Mouse (Mus musculus): ENCODE measurements around the gene Obsl1. TPM values are rescaled to one million over a fixed set of nuclear protein-coding genes. Genes with fewer than 3 reads are reported as not detected.

Gene Obsl1
- polyA plus RNA-seq, 1 experiment from 2014 or later, result 17.9 TPM

- 78% methylated on average over 17 of the region's 17 CpGs for WGBS
- H3K36me3 ChIP-seq (ENCODE audit: control insufficient read depth, insufficient read depth, low read length), result no peaks in the 10 kb centered on the region
- no peaks in the 10 kb centered on the region for H3K4me1 ChIP-seq (replicated peaks; ENCODE audit: control insufficient read depth, insufficient read depth)
- ATAC-seq (ENCODE audit: low FRiP score, low TSS enrichment) (no peak), DNase-seq (ENCODE audit: low spot score) (no peak)
- no peak overlapping the region for H3K4me2 ChIP-seq (replicated peaks; ENCODE audit: low read depth)
- no peaks in the 10 kb centered on the region for H3K27me3 ChIP-seq (ENCODE audit: control insufficient read depth, insufficient read depth, low read length)
- no peak overlapping the region for H3K9ac ChIP-seq (ENCODE audit: low read length)
- no peaks in the 10 kb centered on the region for H3K9me3 ChIP-seq (ENCODE audit: control insufficient read depth, low read length)
- no peak overlapping the region for H3K27ac ChIP-seq (replicated peaks)
- no peak for TF ChIP-seq EP300 (optimal IDR thresholded peaks at IDR 0.05)
- no peak for TF ChIP-seq CTCF (IDR thresholded peaks at IDR 0.05; ENCODE audit: low read depth)
- no peak overlapping the region for H3K4me3 ChIP-seq (ENCODE audit: low read depth, low read length)
These were observed 36.9 kb downstream of the Obsl1 start for GRCm38 (mm10) chr1:75469287-75469825.

- 7% methylated on average over 14 of the region's 14 CpGs for WGBS
- Histone ChIP-seq H3K27ac (replicated peaks) (no peak overlapping the region), H3K36me3 (ENCODE audit: control insufficient read depth, insufficient read depth, low read length) (no peaks in the 10 kb centered on the region), H3K9ac (ENCODE audit: low read length) (no peak overlapping the region), H3K9me3 (ENCODE audit: control insufficient read depth, low read length) (no peaks in the 10 kb centered on the region), H3K4me1 (replicated peaks; ENCODE audit: control insufficient read depth, insufficient read depth) (no peaks in the 10 kb centered on the region), H3K4me2 (replicated peaks; ENCODE audit: low read depth) (0 out of 2 replicates have a peak overlapping the region, but pooled peaks have one; percentile 17), H3K27me3 (ENCODE audit: control insufficient read depth, insufficient read depth, low read length) (no peaks in the 10 kb centered on the region), H3K4me3 (ENCODE audit: low read depth, low read length) (no peak overlapping the region)
- DNase-seq (ENCODE audit: low spot score) (peak; percentile 84), ATAC-seq (ENCODE audit: low FRiP score, low TSS enrichment) (peak; percentile 76)
- TF ChIP-seq CTCF (IDR thresholded peaks at IDR 0.05; ENCODE audit: low read depth) (peak; percentile 96), EP300 (optimal IDR thresholded peaks at IDR 0.05) (no peak)
These were observed 38.9 kb downstream of the Obsl1 start for GRCm38 (mm10) chr1:75467215-75467927.

- no peak for DNase-seq (ENCODE audit: low spot score)
- Histone ChIP-seq H3K27me3 (ENCODE audit: control insufficient read depth, insufficient read depth, low read length) (no peaks in the 10 kb centered on the region), H3K4me1 (replicated peaks; ENCODE audit: control insufficient read depth, insufficient read depth) (0 out of 2 replicates have a peak, but pooled peaks cover 3% of the 10 kb centered on the region), H3K9ac (ENCODE audit: low read length) (no peak overlapping the region), H3K27ac (replicated peaks) (no peak overlapping the region), H3K9me3 (ENCODE audit: control insufficient read depth, low read length) (no peaks in the 10 kb centered on the region), H3K4me2 (replicated peaks; ENCODE audit: low read depth) (no peak overlapping the region), H3K4me3 (ENCODE audit: low read depth, low read length) (no peak overlapping the region), H3K36me3 (ENCODE audit: control insufficient read depth, insufficient read depth, low read length) (no peaks in the 10 kb centered on the region)
- TF ChIP-seq CTCF (IDR thresholded peaks at IDR 0.05; ENCODE audit: low read depth) (no peak), EP300 (optimal IDR thresholded peaks at IDR 0.05) (no peak)
- ATAC-seq (ENCODE audit: low FRiP score, low TSS enrichment), result no peak
- 82% methylated on average over 5 of the region's 5 CpGs for WGBS
These were observed 42.5 kb downstream of the Obsl1 start for GRCm38 (mm10) chr1:75463652-75464204.

- TF ChIP-seq EP300 (optimal IDR thresholded peaks at IDR 0.05) (no peak), CTCF (IDR thresholded peaks at IDR 0.05; ENCODE audit: low read depth) (no peak)
- Histone ChIP-seq H3K27me3 (ENCODE audit: control insufficient read depth, insufficient read depth, low read length) (no peaks in the 10 kb centered on the region), H3K36me3 (ENCODE audit: control insufficient read depth, insufficient read depth, low read length) (no peaks in the 10 kb centered on the region), H3K4me2 (replicated peaks; ENCODE audit: low read depth) (no peak overlapping the region), H3K9me3 (ENCODE audit: control insufficient read depth, low read length) (no peaks in the 10 kb centered on the region), H3K9ac (ENCODE audit: low read length) (no peak overlapping the region), H3K4me1 (replicated peaks; ENCODE audit: control insufficient read depth, insufficient read depth) (0 out of 2 replicates have a peak, but pooled peaks cover 3% of the 10 kb centered on the region), H3K27ac (replicated peaks) (no peak overlapping the region), H3K4me3 (ENCODE audit: low read depth, low read length) (no peak overlapping the region)
- no peak for ATAC-seq (ENCODE audit: low FRiP score, low TSS enrichment)
- no peak for DNase-seq (ENCODE audit: low spot score)
- 61% methylated on average over 1 of the region's 1 CpGs for WGBS
These were observed 43.6 kb downstream of the Obsl1 start for GRCm38 (mm10) chr1:75462636-75463035.

GRCm38 (mm10) chr1:75460297-75460696 is 46.0 kb downstream of the Obsl1 start:
- H3K4me2 ChIP-seq (replicated peaks; ENCODE audit: low read depth), result no peak overlapping the region
- ATAC-seq (ENCODE audit: low FRiP score, low TSS enrichment) (no peak), DNase-seq (ENCODE audit: low spot score) (no peak)
- no peaks in the 10 kb centered on the region for H3K9me3 ChIP-seq (ENCODE audit: control insufficient read depth, low read length)
- TF ChIP-seq EP300 (optimal IDR thresholded peaks at IDR 0.05), result no peak
- no peak for TF ChIP-seq CTCF (IDR thresholded peaks at IDR 0.05; ENCODE audit: low read depth)
- no peak overlapping the region for H3K9ac ChIP-seq (ENCODE audit: low read length)
- no peak overlapping the region for H3K4me3 ChIP-seq (ENCODE audit: low read depth, low read length)
- 58% methylated on average over 7 of the region's 7 CpGs for WGBS
- H3K27me3 ChIP-seq (ENCODE audit: control insufficient read depth, insufficient read depth, low read length), result no peaks in the 10 kb centered on the region; the same call in 1 of the 2 replicates
- H3K36me3 ChIP-seq (ENCODE audit: control insufficient read depth, insufficient read depth, low read length), result no peaks in the 10 kb centered on the region
- H3K4me1 ChIP-seq (replicated peaks; ENCODE audit: control insufficient read depth, insufficient read depth), result 0 out of 2 replicates have a peak, but pooled peaks cover 3% of the 10 kb centered on the region
- H3K27ac ChIP-seq (replicated peaks), result no peak overlapping the region
